7 mouse cellular contexts compared by ENCODE assay signal in genomic region chr17:6746452-6747231, GRCm38 (mm10). TPM values are rescaled to one million over a fixed set of nuclear protein-coding genes. Genes with fewer than 3 reads are reported as not detected.
DNase-seq lines count a peak whose midpoint lies in the region; ATAC-seq and TF ChIP-seq lines count a peak whose summit lies in the region.

No protein-coding gene starts in this region.

- H3K4me1 ChIP-seq in heart, embryonic 11.5 days (ENCODE audit: control insufficient read depth, insufficient read depth, low read length): peaks cover 57% of the 10 kb centered on the region
- H3K4me1 ChIP-seq in liver, postnatal 0 days (ENCODE audit: insufficient read depth): peaks cover 32% of the 10 kb centered on the region

- no peak overlapping the region for H3K9ac ChIP-seq in heart, embryonic 11.5 days (ENCODE audit: low read depth, low read length)
- no peak overlapping the region for H3K9ac ChIP-seq in liver, postnatal 0 days (replicated peaks)

- H3K27me3 ChIP-seq in heart, embryonic 11.5 days (ENCODE audit: control insufficient read depth, insufficient read depth, low read length): no peaks in the 10 kb centered on the region
- no peaks in the 10 kb centered on the region for H3K27me3 ChIP-seq in liver, postnatal 0 days (ENCODE audit: insufficient read depth, low read length)
- H3K27me3 ChIP-seq in splenic B cell, adult 2 months (ENCODE audit: control insufficient read depth, insufficient read depth, low read length, poor library complexity, severe bottlenecking): no peaks in the 10 kb centered on the region

- H3K27ac ChIP-seq in heart, embryonic 11.5 days (ENCODE audit: low read depth, low read length): peak overlapping the region; percentile 83
- peak overlapping the region; percentile 71 for H3K27ac ChIP-seq in liver, postnatal 0 days (ENCODE audit: low read depth)

- TF ChIP-seq EP300 in liver, postnatal 0 days (IDR thresholded peaks at IDR 0.05; ENCODE audit: low read depth): no peak

- no peak overlapping the region for H3K4me3 ChIP-seq in heart, embryonic 11.5 days (ENCODE audit: low read depth, low read length)
- no peak overlapping the region for H3K4me3 ChIP-seq in liver, postnatal 0 days (ENCODE audit: low read depth, low read length)

- peaks cover 10% of the 10 kb centered on the region; the same call in 1 of the 2 replicates for H3K36me3 ChIP-seq in heart, embryonic 11.5 days (ENCODE audit: control insufficient read depth, insufficient read depth, low read length)
- peaks cover 51% of the 10 kb centered on the region for H3K36me3 ChIP-seq in liver, postnatal 0 days (replicated peaks; ENCODE audit: insufficient read depth, low read length)
- H3K36me3 ChIP-seq in splenic B cell, adult 2 months (ENCODE audit: control insufficient read depth, insufficient read depth, low read length, poor library complexity, severe bottlenecking): peaks cover 49% of the 10 kb centered on the region

- H3K9me3 ChIP-seq in heart, embryonic 11.5 days (replicated peaks; ENCODE audit: control insufficient read depth, low read length): no peaks in the 10 kb centered on the region
- H3K9me3 ChIP-seq in liver, postnatal 0 days (ENCODE audit: low read length): no peaks in the 10 kb centered on the region

- WGBS in heart, embryonic 11.5 days (ENCODE audit: insufficient replicate concordance): 74% methylated on average over 9 of the region's 9 CpGs
- 57% methylated on average over 9 of the region's 9 CpGs for WGBS in liver, postnatal 0 days (ENCODE audit: insufficient replicate concordance)

- peak; percentile 61 for DNase-seq in retina, postnatal 1 day
- no peak for DNase-seq in retina, embryonic 14.5 days (ENCODE audit: low spot score)
- DNase-seq in liver, postnatal 0 days: peak; percentile 70
- DNase-seq in splenic B cell, adult 2 months (ENCODE audit: low read depth, low spot score): peak; percentile 70
- DNase-seq in layer of hippocampus, adult 9-10 months (ENCODE audit: low spot score): no peak
- DNase-seq in yolk sac, embryonic 10.5 days (ENCODE audit: low spot score): no peak

- no peak for TF ChIP-seq CTCF in liver, postnatal 0 days (IDR thresholded peaks at IDR 0.05; ENCODE audit: low read depth)

- H3K4me2 ChIP-seq in heart, embryonic 11.5 days: no peak overlapping the region
- no peak overlapping the region for H3K4me2 ChIP-seq in liver, postnatal 0 days (ENCODE audit: low read depth, low read length)

- ATAC-seq in heart, embryonic 11.5 days (replicated peaks; ENCODE audit: insufficient number of reproducible peaks, low FRiP score, low TSS enrichment): no peak
- peak; percentile 64; the same call in 1 of the 2 replicates for ATAC-seq in liver, postnatal 0 days

RNA-seq across cellular contexts. Expression of gene Ezr, which starts 35.9 kb away (rescaled TPM):
- 89.2 and 109 TPM in 2 replicates for polyA plus RNA-seq in heart, embryonic 11.5 days (2014; fragmentation: Nextera tagmentation; extraction: Ambion mirVana)
- 32.0 and 34.8 TPM in 2 replicates for polyA plus RNA-seq in liver, postnatal 0 days (2015; fragmentation: Nextera tagmentation; extraction: Ambion mirVana)

Comparison
In these comparisons a context has a peak if more than half of its experiments do, and no peak if none do; other contexts are left out.
1. DNase-seq: peak in retina, postnatal 1 day (single experiment), liver, postnatal 0 days (single experiment) and splenic B cell, adult 2 months (single experiment); none in retina, embryonic 14.5 days (single experiment), layer of hippocampus, adult 9-10 months (single experiment) and yolk sac, embryonic 10.5 days (single experiment).